Mouse (Mus musculus) right cerebral cortex, postnatal 36 days (tissue): ENCODE measurements around the gene Arl6ip4.

Source experiments
- DNase-seq, 2 experiments: peaks; one replicate each; pipeline ENCODE4 v3.0.0; 2022; ENCODE audit warnings: low spot score in 2 of 2, mixed read lengths in 1 of 2

The Arl6ip4 gene

GRCm38 (mm10) chr5:124115990-124116845 is at the start of gene Arl6ip4:
Gene Arl6ip4, plus strand, starts transcription at chr5:124116089.
- DNase-seq, result peak; percentile 75 to 79

- DNase-seq, result no peak
Measured at GRCm38 (mm10) chr5:124069657-124070056, 46.2 kb upstream of the Arl6ip4 start.

GRCm38 (mm10) chr5:124073682-124074081 is 42.2 kb upstream of the Arl6ip4 start:
- DNase-seq, result no peak

- no peak for DNase-seq
Measured at GRCm38 (mm10) chr5:124074845-124075307, 41.0 kb upstream of the Arl6ip4 start.

- no peak for DNase-seq
Measured at GRCm38 (mm10) chr5:124075716-124076115, 40.2 kb upstream of the Arl6ip4 start.

- DNase-seq, result no peak
Measured at GRCm38 (mm10) chr5:124076559-124076958, 39.3 kb upstream of the Arl6ip4 start.

GRCm38 (mm10) chr5:124077241-124077640 is 38.6 kb upstream of the Arl6ip4 start:
- DNase-seq, result no peak

GRCm38 (mm10) chr5:124077856-124078460 is 37.9 kb upstream of the Arl6ip4 start:
- no peak for DNase-seq

- peak in 1 of 2 experiments; percentile 73 for DNase-seq
Measured at GRCm38 (mm10) chr5:124078794-124079416, 37.0 kb upstream of the Arl6ip4 start.

- DNase-seq, result no peak
Measured at GRCm38 (mm10) chr5:124079880-124080279, 36.0 kb upstream of the Arl6ip4 start.

GRCm38 (mm10) chr5:124082447-124082846 is 33.4 kb upstream of the Arl6ip4 start:
- no peak for DNase-seq

- no peak for DNase-seq
Measured at GRCm38 (mm10) chr5:124082941-124083688, 32.8 kb upstream of the Arl6ip4 start.

GRCm38 (mm10) chr5:124083850-124084587 is 31.9 kb upstream of the Arl6ip4 start:
- DNase-seq, result no peak

- DNase-seq, result peak; percentile 67
Measured at GRCm38 (mm10) chr5:124084588-124085173, 31.2 kb upstream of the Arl6ip4 start.

- DNase-seq, result peak in 1 of 2 experiments; percentile 52
Measured at GRCm38 (mm10) chr5:124085513-124085912, 30.4 kb upstream of the Arl6ip4 start.

- DNase-seq, result no peak
Measured at GRCm38 (mm10) chr5:124086876-124087275, 29.0 kb upstream of the Arl6ip4 start.

- no peak for DNase-seq
Measured at GRCm38 (mm10) chr5:124089868-124090267, 26.0 kb upstream of the Arl6ip4 start.

- no peak for DNase-seq
Measured at GRCm38 (mm10) chr5:124091951-124092406, 23.9 kb upstream of the Arl6ip4 start.

GRCm38 (mm10) chr5:124093120-124093794 is 22.6 kb upstream of the Arl6ip4 start:
- peak; percentile 78 to 85 for DNase-seq
